Mouse (Mus musculus) heart, adult 9 months (tissue): ENCODE measurements at regions not wholly inside any gene's neighbourhood (a gene's known extent, or its start where the extent isn't known, plus 50 kb on each side); places are given as distances from the start of the nearest gene placed in this dataset.

Experiments
- DNase-seq, 2 experiments: peaks; one replicate each; pipeline ENCODE4 v3.0.0; 2022; ENCODE audit warnings: low spot score in 2 of 2

GRCm38 (mm10) chr16:52746186-52746585 lies 292.3 kb upstream of the Alcam start:
- no peak for DNase-seq

- no peak for DNase-seq
Measured at GRCm38 (mm10) chr16:52744720-52745119, 290.8 kb upstream of the Alcam start.

GRCm38 (mm10) chr16:52742166-52742565 lies 288.3 kb upstream of the Alcam start:
- DNase-seq, result no peak

- no peak for DNase-seq
Measured at GRCm38 (mm10) chr16:52726120-52726844, 272.4 kb upstream of the Alcam start.

- DNase-seq, result no peak
Measured at GRCm38 (mm10) chr16:52718231-52718932, 264.5 kb upstream of the Alcam start.

GRCm38 (mm10) chr16:52690272-52690671 lies 236.4 kb upstream of the Alcam start:
- no peak for DNase-seq

- DNase-seq, result no peak
Measured at GRCm38 (mm10) chr16:52654825-52655224, 201.0 kb upstream of the Alcam start.
